Mouse (Mus musculus) erythroblast, embryonic 14.5 days (primary cell): ENCODE measurements around the gene Tspan9. TPM values are rescaled to one million over a fixed set of nuclear protein-coding genes. Genes with fewer than 3 reads are reported as not detected.

Experiments
- H3K27me3 ChIP-seq: 2 replicates; pipeline ENCODE4 v1.6.1; 2012; ENCODE audit warnings: inconsistent platforms; ENCODE audit not compliant: control insufficient read depth
- H3K36me3 ChIP-seq: 2 replicates; pipeline ENCODE4 v1.6.1; 2012; ENCODE audit warnings: mild to moderate bottlenecking, inconsistent platforms; ENCODE audit not compliant: control insufficient read depth
- H3K4me1 ChIP-seq: 2 replicates; pipeline ENCODE4 v1.6.1; 2012; ENCODE audit warnings: inconsistent platforms; ENCODE audit not compliant: control insufficient read depth
- H3K4me3 ChIP-seq: replicated peaks from 2 replicates; pipeline ENCODE3; 2012; ENCODE audit warnings: moderate library complexity, mild to moderate bottlenecking, inconsistent platforms
- H3K9me3 ChIP-seq: 2 replicates; pipeline ENCODE4 v1.6.1; 2012; ENCODE audit warnings: low read length, inconsistent platforms, mixed read lengths; ENCODE audit not compliant: control insufficient read depth
- GATA1 ChIP-seq: IDR thresholded peaks from 2 replicates; pipeline ENCODE4 v1.6.1; 2012; ENCODE audit warnings: low read length, inconsistent platforms, mixed read lengths
- TAL1 ChIP-seq: IDR thresholded peaks from 3 replicates; pipeline ENCODE4 v1.6.1; 2012; ENCODE audit warnings: low read length, inconsistent platforms, mixed read lengths
- polyA plus RNA-seq: library from polyadenylated mRNA; stranded (reverse); fragments of >175 nt; gene quantifications from 2 replicates; pipeline ENCODE4 v1.2.3, GENCODE M21; 2012

The Tspan9 gene
- polyA plus RNA-seq, 1 experiment, result 0.04 TPM

DNA sequence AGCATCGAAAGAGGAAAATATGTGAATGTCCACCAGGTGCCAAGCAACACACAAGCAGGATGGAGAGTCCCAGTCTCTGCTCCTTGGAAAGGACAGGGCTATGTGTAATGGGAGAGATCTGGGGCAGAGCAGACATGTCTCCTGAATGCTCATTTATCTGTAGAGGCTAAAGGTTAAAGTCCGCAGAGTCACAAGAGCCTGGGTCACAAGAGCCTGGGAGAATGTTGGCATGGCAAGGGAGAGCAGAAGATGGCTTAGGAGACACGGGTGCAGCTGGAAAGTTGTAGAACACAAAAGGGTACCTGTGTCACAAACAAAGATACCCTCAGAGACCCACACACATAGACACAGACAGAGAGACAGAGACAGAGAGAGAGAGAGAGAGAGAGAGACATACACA lies 17.9 kb downstream of the Tspan9 start:
- Histone ChIP-seq H3K4me1 (no peaks in the 10 kb centered on the region), H3K4me3 (no peak overlapping the region), H3K9me3 (no peaks in the 10 kb centered on the region), H3K36me3 (no peaks in the 10 kb centered on the region), H3K27me3 (no peaks in the 10 kb centered on the region)
- TF ChIP-seq GATA1, result no peak
- TF ChIP-seq TAL1, result no peak

DNA sequence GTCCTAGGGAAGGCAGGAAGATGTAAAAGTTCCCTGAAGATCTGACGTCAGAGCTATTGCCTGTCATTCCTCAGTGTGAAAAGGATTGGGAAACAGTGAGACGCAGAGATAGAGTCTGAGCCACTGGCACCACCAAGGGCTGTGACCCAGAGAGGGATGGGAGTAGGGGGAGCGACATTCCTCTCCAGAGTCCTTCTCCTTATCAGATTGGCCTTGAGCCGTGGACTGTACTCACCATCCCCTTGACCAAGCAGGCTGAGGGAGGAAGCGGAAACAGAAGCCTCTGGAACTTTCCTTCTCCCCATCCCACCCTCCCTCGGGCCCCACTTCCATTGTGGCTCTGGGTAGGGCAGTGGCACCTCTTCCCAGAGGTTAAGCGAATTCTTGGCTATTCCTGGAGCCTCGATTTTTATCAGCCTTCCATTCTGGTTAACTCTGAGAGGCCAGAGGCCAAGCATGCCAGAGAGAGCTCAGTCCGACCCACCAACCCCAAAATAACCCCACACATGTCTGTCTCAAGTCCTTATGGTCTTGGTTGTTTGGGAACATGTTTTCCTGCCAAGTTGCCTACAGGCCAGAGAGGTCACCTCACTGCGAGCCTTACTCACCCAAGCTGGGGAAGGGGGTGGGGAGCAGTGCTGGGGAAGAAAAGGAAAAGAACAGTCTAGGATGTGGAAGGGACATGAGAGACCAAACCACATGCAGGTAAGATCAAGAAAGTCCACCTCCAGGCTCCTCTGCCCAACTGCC lies 19.0 kb downstream of the Tspan9 start:
- H3K4me1 ChIP-seq, result no peaks in the 10 kb centered on the region
- H3K9me3 ChIP-seq, result no peaks in the 10 kb centered on the region
- H3K4me3 ChIP-seq, result no peak overlapping the region
- H3K36me3 ChIP-seq, result no peaks in the 10 kb centered on the region; the same call in 1 of the 2 replicates
- H3K27me3 ChIP-seq, result no peaks in the 10 kb centered on the region
- no peak for TF ChIP-seq GATA1
- no peak for TF ChIP-seq TAL1

DNA sequence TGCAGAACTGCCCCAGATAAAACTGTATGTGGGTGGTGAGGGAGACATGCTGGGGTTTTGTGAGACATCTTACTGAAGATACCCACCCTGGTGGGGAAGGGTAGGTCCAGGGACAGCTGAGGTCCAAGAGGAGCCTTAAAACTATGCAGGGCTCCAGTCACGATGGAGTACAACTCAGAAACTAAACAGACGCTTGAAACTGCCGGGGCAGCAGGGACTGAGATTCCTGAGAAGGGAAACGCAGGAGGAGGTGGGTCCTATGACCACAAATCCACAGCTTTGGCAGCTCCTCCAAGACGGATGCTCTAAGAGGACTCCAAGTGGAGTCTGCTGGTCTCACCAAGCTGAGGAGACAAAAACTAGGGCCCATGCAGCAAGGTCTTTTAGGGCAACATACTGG lies 21.3 kb downstream of the Tspan9 start:
- Histone ChIP-seq H3K4me1 (no peaks in the 10 kb centered on the region), H3K27me3 (no peaks in the 10 kb centered on the region), H3K36me3 (no peaks in the 10 kb centered on the region; the same call in 1 of the 2 replicates), H3K4me3 (no peak overlapping the region), H3K9me3 (no peaks in the 10 kb centered on the region)
- no peak for TF ChIP-seq GATA1
- TF ChIP-seq TAL1, result no peak

GRCm38 (mm10) chr6:128121691-128122090 lies 21.7 kb downstream of the Tspan9 start:
- Histone ChIP-seq H3K36me3 (no peaks in the 10 kb centered on the region; the same call in 1 of the 2 replicates), H3K4me3 (no peak overlapping the region), H3K4me1 (no peaks in the 10 kb centered on the region), H3K27me3 (no peaks in the 10 kb centered on the region), H3K9me3 (no peaks in the 10 kb centered on the region)
- TF ChIP-seq GATA1, result no peak

- Histone ChIP-seq H3K27me3 (no peaks in the 10 kb centered on the region), H3K9me3 (no peaks in the 10 kb centered on the region), H3K4me3 (no peak overlapping the region), H3K4me1 (no peaks in the 10 kb centered on the region), H3K36me3 (no peaks in the 10 kb centered on the region; the same call in 1 of the 2 replicates)
- TF ChIP-seq TAL1 (no peak), GATA1 (no peak)
These were observed 22.6 kb downstream of the Tspan9 start for GRCm38 (mm10) chr6:128120806-128121205.

DNA sequence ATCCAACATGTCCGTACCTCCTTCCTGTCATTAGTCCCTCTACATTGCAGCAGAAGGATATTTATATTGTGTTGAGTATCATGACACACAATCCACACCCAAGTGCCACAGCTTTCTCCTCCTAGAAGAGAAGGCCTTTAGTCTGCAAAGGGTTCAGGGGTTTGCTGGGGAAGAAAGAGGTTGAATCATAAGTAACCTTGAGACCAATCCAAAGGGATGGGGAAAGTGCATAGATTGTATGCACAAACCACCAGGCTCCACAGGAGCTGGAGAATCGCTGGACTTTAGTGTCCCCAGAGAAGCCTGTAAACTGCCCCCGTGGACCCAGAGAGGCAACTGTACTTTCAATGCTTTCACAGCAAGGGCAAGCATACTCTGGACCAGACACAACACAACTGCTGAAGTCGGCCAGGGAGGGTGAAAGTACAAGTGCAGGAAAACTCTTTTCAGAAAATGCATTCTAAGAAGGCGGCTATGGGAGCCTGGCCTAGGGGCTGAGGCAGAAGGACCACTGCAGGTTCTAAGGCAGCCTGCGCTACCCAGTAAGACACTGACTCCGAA lies 24.6 kb downstream of the Tspan9 start:
- Histone ChIP-seq H3K4me3 (no peak overlapping the region), H3K4me1 (no peaks in the 10 kb centered on the region), H3K36me3 (no peaks in the 10 kb centered on the region; the same call in 1 of the 2 replicates), H3K27me3 (no peaks in the 10 kb centered on the region), H3K9me3 (no peaks in the 10 kb centered on the region)
- TF ChIP-seq GATA1 (no peak), TAL1 (no peak)

GRCm38 (mm10) chr6:128116836-128117542 lies 26.4 kb downstream of the Tspan9 start:
- Histone ChIP-seq H3K4me1 (no peaks in the 10 kb centered on the region), H3K27me3 (no peaks in the 10 kb centered on the region), H3K36me3 (no peaks in the 10 kb centered on the region; the same call in 1 of the 2 replicates), H3K4me3 (no peak overlapping the region), H3K9me3 (no peaks in the 10 kb centered on the region)
- TF ChIP-seq GATA1 (no peak), TAL1 (no peak)

DNA sequence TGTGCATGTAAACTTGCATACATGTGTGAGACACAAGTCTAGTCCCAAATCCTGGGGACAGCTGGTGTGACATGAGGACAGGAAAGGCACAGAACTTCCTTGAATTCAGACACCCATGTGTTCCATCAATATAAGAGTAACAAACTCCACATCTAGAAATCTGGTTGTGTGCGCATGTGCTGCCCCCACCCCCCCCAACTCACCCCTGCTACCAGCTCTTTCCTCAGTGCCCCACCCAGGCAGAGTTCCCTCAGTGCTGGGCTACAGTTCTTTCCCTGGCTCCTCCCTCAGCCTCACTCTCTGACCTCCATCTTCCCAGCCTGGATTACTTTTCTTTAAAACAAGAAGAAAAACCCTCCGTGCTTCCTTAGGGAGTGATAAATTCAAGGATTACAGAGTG lies 27.1 kb downstream of the Tspan9 start:
- H3K9me3 ChIP-seq, result no peaks in the 10 kb centered on the region
- no peaks in the 10 kb centered on the region for H3K27me3 ChIP-seq
- no peaks in the 10 kb centered on the region for H3K4me1 ChIP-seq
- TF ChIP-seq TAL1, result no peak
- TF ChIP-seq GATA1, result no peak
- H3K36me3 ChIP-seq, result no peaks in the 10 kb centered on the region; the same call in 1 of the 2 replicates
- no peak overlapping the region for H3K4me3 ChIP-seq

GRCm38 (mm10) chr6:128115121-128115520 lies 28.3 kb downstream of the Tspan9 start:
- H3K4me1 ChIP-seq, result no peaks in the 10 kb centered on the region
- no peaks in the 10 kb centered on the region for H3K27me3 ChIP-seq
- no peaks in the 10 kb centered on the region for H3K9me3 ChIP-seq
- no peaks in the 10 kb centered on the region; the same call in 1 of the 2 replicates for H3K36me3 ChIP-seq
- H3K4me3 ChIP-seq, result no peak overlapping the region
- TF ChIP-seq TAL1, result no peak
- TF ChIP-seq GATA1, result no peak
